In the genomic region with DNA sequence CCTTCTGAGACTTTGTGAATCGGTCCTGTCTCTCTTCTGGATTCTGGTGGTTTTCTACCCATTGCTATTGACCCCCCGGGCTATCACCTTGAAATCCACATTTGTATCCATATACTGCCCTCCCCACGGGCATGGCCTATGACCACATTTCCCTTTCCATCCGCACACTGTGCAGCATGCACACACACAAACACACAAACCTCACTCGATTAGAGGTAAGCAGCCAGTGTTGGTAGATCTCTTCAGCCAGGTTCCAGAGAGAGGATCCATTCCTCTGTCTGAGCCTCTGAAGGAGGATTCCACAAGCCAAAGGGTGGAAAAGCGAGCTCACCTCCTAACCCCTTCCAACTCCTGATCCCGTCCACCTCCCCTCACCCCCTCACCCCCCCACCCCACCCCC, we compare ENCODE assay signal across 22 mouse cellular contexts.
"Had no signal": no experiment of that assay in that cellular context is flagged by ENCODE, and none has a peak within 500 bp of the region (broad histone marks: within the 10 kb centered on the region; RNA-seq: fewer than 3 reads in every experiment).

No protein-coding gene starts in this region.

- H3K36me3 ChIP-seq: limb, embryonic 10.5 days; limb, embryonic 13.5 days; liver, embryonic 12.5 days; liver, embryonic 15.5 days; midbrain, embryonic 10.5 days; midbrain, embryonic 13.5 days; neural tube, embryonic 13.5 days had no signal

- H3K4me3 ChIP-seq: limb, embryonic 10.5 days; limb, embryonic 13.5 days; liver, embryonic 12.5 days; liver, embryonic 15.5 days; megakaryocyte, embryonic 14.5 days; midbrain, embryonic 10.5 days; midbrain, embryonic 13.5 days; myocyte; neural tube, embryonic 13.5 days had no signal

- ATAC-seq: hindbrain, embryonic 16.5 days; liver, embryonic 12.5 days; midbrain, embryonic 13.5 days; midbrain, embryonic 16.5 days had no signal

- DNase-seq: kidney, adult 18-20 months; kidney, adult 9 months; kidney, postnatal 14 days; kidney, postnatal 4 days; layer of hippocampus, postnatal 36 days; liver; lung, adult 18-20 months; lung, postnatal 14 days; retina, postnatal 1 day; right cerebral cortex, postnatal 25 days; thymus, postnatal 25 days had no signal

- H3K4me2 ChIP-seq: limb, embryonic 13.5 days; liver, embryonic 12.5 days; liver, embryonic 15.5 days; midbrain, embryonic 13.5 days; neural tube, embryonic 13.5 days had no signal

- H3K9me3 ChIP-seq: limb, embryonic 10.5 days; limb, embryonic 13.5 days; liver, embryonic 12.5 days; liver, embryonic 15.5 days; megakaryocyte, embryonic 14.5 days; midbrain, embryonic 10.5 days; midbrain, embryonic 13.5 days; neural tube, embryonic 13.5 days had no signal

- H3K9ac ChIP-seq: limb, embryonic 13.5 days; liver, embryonic 12.5 days; liver, embryonic 15.5 days; midbrain, embryonic 13.5 days; neural tube, embryonic 13.5 days had no signal

- H3K27ac ChIP-seq: limb, embryonic 10.5 days; limb, embryonic 13.5 days; liver, embryonic 12.5 days; liver, embryonic 15.5 days; midbrain, embryonic 10.5 days; midbrain, embryonic 13.5 days; neural tube, embryonic 13.5 days had no signal

- H3K27me3 ChIP-seq: liver, embryonic 12.5 days; liver, embryonic 15.5 days; midbrain, embryonic 13.5 days; neural tube, embryonic 13.5 days had no signal
